Mouse (Mus musculus) c-Kit-positive CD71-positive TER-119-negative erythroid progenitor cells, embryonic 14.5 days (primary cell): ENCODE data around the gene Hgd.

Experiments used
- DNase-seq: peaks from one replicate; pipeline ENCODE4 v3.0.0-alpha.2; 2013; ENCODE audit warnings: low read depth

The Hgd gene

GRCm38 (mm10) chr16:37579994-37580393 is at the start of gene Hgd:
Gene Hgd (plus strand): TSS chr16:37580153.
- DNase-seq, result no peak

- DNase-seq, result no peak
Observed at GRCm38 (mm10) chr16:37530170-37530569, 49.8 kb upstream of the Hgd start.

GRCm38 (mm10) chr16:37532046-37532445 is 47.9 kb upstream of the Hgd start:
- DNase-seq, result no peak

GRCm38 (mm10) chr16:37533369-37534068 is 46.4 kb upstream of the Hgd start:
- no peak for DNase-seq

- DNase-seq, result no peak
Observed at GRCm38 (mm10) chr16:37539240-37539610, 40.7 kb upstream of the Hgd start.

- peak; percentile 99 for DNase-seq
Observed at GRCm38 (mm10) chr16:37539611-37540580, 40.1 kb upstream of the Hgd start, which contains the start of the genes Gtf2e1 and Rabl3. Gene Gtf2e1 (minus strand): TSS chr16:37539789. Gene Rabl3 (plus strand): TSS chr16:37539885.

GRCm38 (mm10) chr16:37540776-37541175 is 39.2 kb upstream of the Hgd start:
- no peak for DNase-seq

GRCm38 (mm10) chr16:37546312-37546711 is 33.6 kb upstream of the Hgd start:
- DNase-seq, result no peak

- no peak for DNase-seq
Observed at GRCm38 (mm10) chr16:37550266-37550665, 29.7 kb upstream of the Hgd start.

GRCm38 (mm10) chr16:37550981-37551380 is 29.0 kb upstream of the Hgd start:
- DNase-seq, result no peak

GRCm38 (mm10) chr16:37552824-37553223 is 27.1 kb upstream of the Hgd start:
- DNase-seq, result no peak

- DNase-seq, result no peak
Observed at GRCm38 (mm10) chr16:37562414-37562813, 17.5 kb upstream of the Hgd start.

- no peak for DNase-seq
Observed at GRCm38 (mm10) chr16:37562961-37563360, 17.0 kb upstream of the Hgd start.

- no peak for DNase-seq
Observed at GRCm38 (mm10) chr16:37565117-37565516, 14.8 kb upstream of the Hgd start.

GRCm38 (mm10) chr16:37566107-37566506 is 13.8 kb upstream of the Hgd start:
- no peak for DNase-seq

- DNase-seq, result no peak
Observed at GRCm38 (mm10) chr16:37567113-37568050, 12.6 kb upstream of the Hgd start.

- no peak for DNase-seq
Observed at GRCm38 (mm10) chr16:37571554-37571953, 8.4 kb upstream of the Hgd start.

- no peak for DNase-seq
Observed at GRCm38 (mm10) chr16:37572117-37572754, 7.7 kb upstream of the Hgd start.

- no peak for DNase-seq
Observed at GRCm38 (mm10) chr16:37573061-37573460, 6.9 kb upstream of the Hgd start.

GRCm38 (mm10) chr16:37575325-37575724 is 4.6 kb upstream of the Hgd start:
- DNase-seq, result no peak

GRCm38 (mm10) chr16:37579591-37579990 is 362 bp upstream of the Hgd start:
- no peak for DNase-seq
